Mouse (Mus musculus) lung, postnatal 0 days (tissue): Measurements from ENCODE around the gene Pgbd5.

ENCODE experiments used
- CTCF ChIP-seq: IDR thresholded peaks from 2 replicates; pipeline ENCODE4 v1.5.1; 2016; ENCODE audit warnings: antibody characterized with exemption, mild to moderate bottlenecking
- EP300 ChIP-seq: IDR thresholded peaks from 2 replicates; pipeline ENCODE4 v1.6.1; 2016; ENCODE audit warnings: antibody characterized with exemption, mild to moderate bottlenecking, control low read depth

GRCm38 (mm10) chr8:124418185-124418584 lies 21.3 kb downstream of the Pgbd5 start:
- TF ChIP-seq CTCF, result no peak
- no peak for TF ChIP-seq EP300
